Mouse (Mus musculus) heart, embryonic 12.5 days (tissue): ENCODE measurements around the gene Tmem143. TPM values are rescaled to one million over a fixed set of nuclear protein-coding genes. Genes with fewer than 3 reads are reported as not detected.

Experiments
- polyA plus RNA-seq: library from polyadenylated mRNA; unstranded; fragments of >200 nt; fragmentation: Nextera tagmentation; extraction: Ambion mirVana; gene quantifications from 2 replicates; pipeline ENCODE4 v1.2.1, GENCODE M21; 2016

Gene Tmem143
- polyA plus RNA-seq, 1 experiment from 2014 or later: 5.8 TPM

Other genes with a start within 250 kb of the Tmem143 start
- gene Fut2, start 230.5 kb upstream of the Tmem143 start, polyA plus RNA-seq: 0.77 TPM in 2 replicates
- gene Ntn5, start 212.9 kb upstream of the Tmem143 start, polyA plus RNA-seq: not detected in 2 replicates
- 0.18 and 0.49 TPM in 2 replicates for gene Sec1, start 202.5 kb upstream of the Tmem143 start, polyA plus RNA-seq
- gene Car11, start 197.1 kb upstream of the Tmem143 start, polyA plus RNA-seq: 5.4 and 5.8 TPM in 2 replicates
- 4.1 and 5.3 TPM in 2 replicates for gene Dbp, start 191.9 kb upstream of the Tmem143 start, polyA plus RNA-seq
- gene Rpl18, start 181.5 kb upstream of the Tmem143 start, polyA plus RNA-seq: 603 and 625 TPM in 2 replicates
- 18.5 and 20.0 TPM in 2 replicates for gene Sphk2, start 178.9 kb upstream of the Tmem143 start, polyA plus RNA-seq
- 0.29 and 0.33 TPM in 2 replicates for gene Fam83e, start 175.7 kb upstream of the Tmem143 start, polyA plus RNA-seq
- not detected in 2 replicates for gene Spaca4, start 171.1 kb upstream of the Tmem143 start, polyA plus RNA-seq
- 0.53 and 0.86 TPM in 2 replicates for gene Lmtk3, start 113.2 kb upstream of the Tmem143 start, polyA plus RNA-seq
- 0.23 and 0.40 TPM in 2 replicates for gene Sult2b1, start 112.3 kb upstream of the Tmem143 start, polyA plus RNA-seq
- gene Cyth2, start 82.4 kb upstream of the Tmem143 start, polyA plus RNA-seq: 108 and 115 TPM in 2 replicates
- gene Kcnj14, start 72.2 kb upstream of the Tmem143 start, polyA plus RNA-seq: 0.63 and 0.70 TPM in 2 replicates
- 43.9 and 46.6 TPM in 2 replicates for gene Grwd1, start 66.0 kb upstream of the Tmem143 start, polyA plus RNA-seq
- 53.4 and 55.5 TPM in 2 replicates for gene Kdelr1, start 24.2 kb upstream of the Tmem143 start, polyA plus RNA-seq
- 0.37 and 0.42 TPM in 2 replicates for gene Grin2d, start 18.6 kb upstream of the Tmem143 start, polyA plus RNA-seq
- gene Syngr4, start 227 bp upstream of the Tmem143 start, polyA plus RNA-seq: 0.89 and 1.2 TPM in 2 replicates
- 63.1 and 69.0 TPM in 2 replicates for gene Emp3, start 24.5 kb downstream of the Tmem143 start, polyA plus RNA-seq
- gene Ccdc114, start 27.1 kb downstream of the Tmem143 start, polyA plus RNA-seq: 2.4 and 3.5 TPM in 2 replicates
- 0.06 and 0.22 TPM in 2 replicates for gene Abcc6, start 133.4 kb downstream of the Tmem143 start, polyA plus RNA-seq
- gene Nomo1, start 136.8 kb downstream of the Tmem143 start, polyA plus RNA-seq: 47.8 and 54.4 TPM in 2 replicates
- 6.3 and 7.6 TPM in 2 replicates for gene Kcnj11, start 203.8 kb downstream of the Tmem143 start, polyA plus RNA-seq